In genomic region chr2:71127779-71128534, GRCm38 (mm10) we compare ENCODE assay signal across 19 mouse cellular contexts. TPM values are rescaled to one million over a fixed set of nuclear protein-coding genes. Genes with fewer than 3 reads are reported as not detected.
A peak's percentile ranks its signal among the peaks of the same experiment; 100 is the strongest.
DNase-seq lines count a peak whose midpoint lies in the region; ATAC-seq and TF ChIP-seq lines count a peak whose summit lies in the region.
"Had no signal": no experiment of that assay in that cellular context is flagged by ENCODE, and none has a peak within 500 bp of the region (broad histone marks: within the 10 kb centered on the region; RNA-seq: fewer than 3 reads in every experiment).

No protein-coding gene starts in this region.

- H3K4me1 ChIP-seq in stomach, embryonic 14.5 days (ENCODE audit: control insufficient read depth, insufficient read depth, low read length), result peaks cover 13% of the 10 kb centered on the region; the same call in 1 of the 2 replicates
- 0 out of 2 replicates have a peak, but pooled peaks cover 2% of the 10 kb centered on the region for H3K4me1 ChIP-seq in stomach, postnatal 0 days (replicated peaks; ENCODE audit: control insufficient read depth, insufficient read depth)
- H3K4me1 ChIP-seq in cerebellum, adult 2 months (ENCODE audit: control insufficient read depth, insufficient read depth, low read length), result no peaks in the 10 kb centered on the region
- H3K4me1 ChIP-seq: liver, embryonic 12.5 days had no signal

- no peak for TF ChIP-seq POLR2A in cerebellum, adult 2 months (IDR thresholded peaks at IDR 0.05; ENCODE audit: borderline replicate concordance, insufficient read depth, low read length)

- no peak for TF ChIP-seq EP300 in stomach, postnatal 0 days (optimal IDR thresholded peaks at IDR 0.05)

- H3K27ac ChIP-seq in stomach, embryonic 14.5 days (ENCODE audit: low read length), result peak overlapping the region; percentile 81
- H3K27ac ChIP-seq in stomach, postnatal 0 days (replicated peaks), result no peak overlapping the region
- no peak overlapping the region for H3K27ac ChIP-seq in cerebellum, adult 2 months (ENCODE audit: insufficient read depth, low read length)
- H3K27ac ChIP-seq: hindbrain, embryonic 14.5 days; layer of hippocampus, adult 2 months; liver, embryonic 12.5 days had no signal

- no peaks in the 10 kb centered on the region for H3K9me3 ChIP-seq in stomach, embryonic 14.5 days (ENCODE audit: control insufficient read depth, low read depth, low read length)
- no peaks in the 10 kb centered on the region for H3K9me3 ChIP-seq in stomach, postnatal 0 days (ENCODE audit: control insufficient read depth, low read length)
- H3K9me3 ChIP-seq: G1E; liver, embryonic 12.5 days had no signal

- no peaks in the 10 kb centered on the region for H3K36me3 ChIP-seq in stomach, embryonic 14.5 days (ENCODE audit: control insufficient read depth, insufficient read depth, low read length)
- no peaks in the 10 kb centered on the region for H3K36me3 ChIP-seq in stomach, postnatal 0 days (ENCODE audit: control insufficient read depth, insufficient read depth, low read length)
- H3K36me3 ChIP-seq: G1E; liver, embryonic 12.5 days had no signal

- no peak overlapping the region for H3K9ac ChIP-seq in stomach, embryonic 14.5 days (replicated peaks; ENCODE audit: low read depth, low read length)
- H3K9ac ChIP-seq in stomach, postnatal 0 days (ENCODE audit: low read length), result no peak overlapping the region
- H3K9ac ChIP-seq: hindbrain, embryonic 14.5 days; liver, embryonic 12.5 days had no signal

- no peaks in the 10 kb centered on the region for H3K27me3 ChIP-seq in stomach, embryonic 14.5 days (ENCODE audit: control insufficient read depth, insufficient read depth, low read length)
- H3K27me3 ChIP-seq in stomach, postnatal 0 days (ENCODE audit: control insufficient read depth, insufficient read depth, low read length), result no peaks in the 10 kb centered on the region
- no peaks in the 10 kb centered on the region for H3K27me3 ChIP-seq in cerebellum, adult 2 months (ENCODE audit: control insufficient read depth, insufficient read depth, low read length)
- H3K27me3 ChIP-seq: liver, embryonic 12.5 days had no signal

- H3K4me2 ChIP-seq in stomach, embryonic 14.5 days (replicated peaks; ENCODE audit: low read depth, low read length), result no peak overlapping the region
- H3K4me2 ChIP-seq in stomach, postnatal 0 days (replicated peaks; ENCODE audit: low read depth), result no peak overlapping the region
- H3K4me2 ChIP-seq: heart, embryonic 11.5 days; hindbrain, embryonic 14.5 days; liver, embryonic 12.5 days had no signal

- ATAC-seq in stomach, embryonic 14.5 days (ENCODE audit: insufficient number of reproducible peaks, insufficient read depth, low FRiP score, low read depth), result no peak; the same call in 1 of the 2 replicates
- no peak; the same call in 1 of the 2 replicates for ATAC-seq in stomach, postnatal 0 days (ENCODE audit: low FRiP score, low TSS enrichment)
- ATAC-seq: liver, embryonic 12.5 days; midbrain, embryonic 16.5 days had no signal

- no peak overlapping the region for H3K4me3 ChIP-seq in stomach, embryonic 14.5 days (ENCODE audit: low read depth, low read length)
- H3K4me3 ChIP-seq in stomach, postnatal 0 days (ENCODE audit: low read depth, low read length), result no peak overlapping the region
- H3K4me3 ChIP-seq in cerebellum, adult 2 months (replicated peaks; ENCODE audit: insufficient read depth, low read depth, low read length), result no peak overlapping the region
- H3K4me3 ChIP-seq: layer of hippocampus, adult 2 months; liver, embryonic 12.5 days had no signal

- TF ChIP-seq CTCF in stomach, postnatal 0 days (IDR thresholded peaks at IDR 0.05; ENCODE audit: low read depth), result no peak
- no peak for TF ChIP-seq CTCF in cerebellum, adult 2 months (IDR thresholded peaks at IDR 0.05; ENCODE audit: borderline replicate concordance, insufficient read depth, low read depth, low read length)

- peak; percentile 36 to 52 for DNase-seq in kidney, postnatal 4 days
- DNase-seq in kidney, adult 9 months, result no peak
- no peak for DNase-seq in stomach, postnatal 0 days (ENCODE audit: low spot score)
- peak; percentile 15 to 58 for DNase-seq in lung, postnatal 4 days
- DNase-seq in thymus, postnatal 4 days, result peak; percentile 49
- no peak for DNase-seq in cerebellum, adult 2 months
- DNase-seq in retina, embryonic 14.5 days (ENCODE audit: low spot score), result no peak
- DNase-seq: cerebellum, adult 9-11 months; gastrocnemius, postnatal 14 days; left cerebral cortex, postnatal 4 days; spleen, adult 18-20 months had no signal

- WGBS in stomach, embryonic 14.5 days, result 42% methylated on average over 10 of the region's 10 CpGs
- 46% methylated on average over 10 of the region's 10 CpGs for WGBS in stomach, postnatal 0 days
- WGBS in cerebellum, adult 2 months, result 83% methylated on average over 10 of the region's 10 CpGs

RNA-seq across cellular contexts. Expression of gene Cybrd1, which starts 10.2 kb away (rescaled TPM):
- polyA plus RNA-seq in stomach, embryonic 14.5 days (2014; fragmentation: Nextera tagmentation; extraction: Ambion mirVana), result 6.2 and 7.2 TPM in 2 replicates
- polyA plus RNA-seq in stomach, postnatal 0 days (2015; fragmentation: Nextera tagmentation; extraction: Ambion mirVana), result 10.2 and 13.0 TPM in 2 replicates
- polyA plus RNA-seq in cerebellum, adult 2 months (2012; rRNA removed), result 1.0 and 1.2 TPM in 2 replicates
- polyA plus RNA-seq: C2C12, G1E had no signal

Comparison
In these comparisons a context has a peak if more than half of its experiments do, and no peak if none do; other contexts are left out.
1. DNase-seq: peak in kidney, postnatal 4 days (2 of 2), lung, postnatal 4 days (2 of 2) and thymus, postnatal 4 days (single experiment); none in kidney, adult 9 months (single experiment), stomach, postnatal 0 days (single experiment), cerebellum, adult 2 months (0 of 2) and retina, embryonic 14.5 days (single experiment).